Comparison of ENCODE assay signal across 9 mouse cellular contexts in genomic region chr9:15813002-15813911, GRCm38 (mm10).
DNase-seq lines count a peak whose midpoint lies in the region; ATAC-seq lines count a peak whose summit lies in the region.
"Had no signal": no experiment of that assay in that cellular context is flagged by ENCODE, and none has a peak within 500 bp of the region (broad histone marks: within the 10 kb centered on the region; RNA-seq: fewer than 3 reads in every experiment).

No protein-coding gene starts in this region.

- 0 out of 2 replicates have a peak, but pooled peaks cover 6% of the 10 kb centered on the region for H3K4me1 ChIP-seq in midbrain, embryonic 13.5 days (replicated peaks)
- no peaks in the 10 kb centered on the region for H3K4me1 ChIP-seq in midbrain, embryonic 11.5 days (ENCODE audit: control insufficient read depth, insufficient read depth, low read length)
- H3K4me1 ChIP-seq: megakaryocyte, embryonic 14.5 days had no signal

- no peaks in the 10 kb centered on the region for H3K27me3 ChIP-seq in midbrain, embryonic 13.5 days
- H3K27me3 ChIP-seq in midbrain, embryonic 11.5 days (ENCODE audit: control insufficient read depth, insufficient read depth, low read length), result no peaks in the 10 kb centered on the region
- H3K27me3 ChIP-seq: megakaryocyte, embryonic 14.5 days had no signal

- no peak overlapping the region for H3K9ac ChIP-seq in midbrain, embryonic 13.5 days (replicated peaks)
- H3K9ac ChIP-seq in midbrain, embryonic 11.5 days (ENCODE audit: low read length), result no peak overlapping the region

- ATAC-seq in midbrain, embryonic 13.5 days, result peak; percentile 69
- ATAC-seq in midbrain, embryonic 11.5 days (ENCODE audit: low FRiP score), result no peak
- ATAC-seq in erythroid progenitor cell, adult 5-6 weeks (replicated peaks; ENCODE audit: low FRiP score, poor library complexity, severe bottlenecking), result no peak

- no peak overlapping the region for H3K4me2 ChIP-seq in midbrain, embryonic 13.5 days (replicated peaks)
- no peak overlapping the region for H3K4me2 ChIP-seq in midbrain, embryonic 11.5 days

- no peak for DNase-seq in midbrain, embryonic 11.5 days (ENCODE audit: low spot score, missing footprints)
- DNase-seq in heart, adult 8-10 months (ENCODE audit: low spot score), result peak; percentile 51
- peak; percentile 6 to 12 for DNase-seq in left cerebral cortex, adult 9 months (ENCODE audit: low spot score in 2 of 2)
- DNase-seq in right cerebral cortex, postnatal 36 days (ENCODE audit: low spot score in 2 of 2), result peak; percentile 3 to 29
- no peak for DNase-seq in adrenal gland, adult 18-20 months (ENCODE audit: low spot score in 2 of 2)
- DNase-seq in urinary bladder, postnatal 36 days (ENCODE audit: low spot score in 2 of 2), result no peak

- 69% methylated on average over 6 of the region's 6 CpGs for WGBS in midbrain, embryonic 13.5 days
- 81% methylated on average over 6 of the region's 6 CpGs for WGBS in midbrain, embryonic 11.5 days

- no peak overlapping the region for H3K27ac ChIP-seq in midbrain, embryonic 13.5 days
- no peak overlapping the region for H3K27ac ChIP-seq in midbrain, embryonic 11.5 days (ENCODE audit: low read depth, low read length)

- H3K9me3 ChIP-seq in midbrain, embryonic 13.5 days, result no peaks in the 10 kb centered on the region
- no peaks in the 10 kb centered on the region for H3K9me3 ChIP-seq in midbrain, embryonic 11.5 days (ENCODE audit: control insufficient read depth, low read length)
- H3K9me3 ChIP-seq: megakaryocyte, embryonic 14.5 days had no signal

- H3K4me3 ChIP-seq in midbrain, embryonic 13.5 days (replicated peaks), result no peak overlapping the region
- H3K4me3 ChIP-seq in midbrain, embryonic 11.5 days (ENCODE audit: low read depth, low read length), result no peak overlapping the region
- H3K4me3 ChIP-seq: megakaryocyte, embryonic 14.5 days had no signal

- H3K36me3 ChIP-seq in midbrain, embryonic 13.5 days, result no peaks in the 10 kb centered on the region
- H3K36me3 ChIP-seq in midbrain, embryonic 11.5 days (ENCODE audit: control insufficient read depth, insufficient read depth, low read length), result no peaks in the 10 kb centered on the region

Comparison
In these comparisons a context has a peak if more than half of its experiments do, and no peak if none do; other contexts are left out.
1. DNase-seq: peak in heart, adult 8-10 months (single experiment), left cerebral cortex, adult 9 months (2 of 2) and right cerebral cortex, postnatal 36 days (2 of 2); none in midbrain, embryonic 11.5 days (single experiment), adrenal gland, adult 18-20 months (0 of 2) and urinary bladder, postnatal 36 days (0 of 2).